Comparison of ENCODE assay signal across 18 mouse cellular contexts in the genomic region with DNA sequence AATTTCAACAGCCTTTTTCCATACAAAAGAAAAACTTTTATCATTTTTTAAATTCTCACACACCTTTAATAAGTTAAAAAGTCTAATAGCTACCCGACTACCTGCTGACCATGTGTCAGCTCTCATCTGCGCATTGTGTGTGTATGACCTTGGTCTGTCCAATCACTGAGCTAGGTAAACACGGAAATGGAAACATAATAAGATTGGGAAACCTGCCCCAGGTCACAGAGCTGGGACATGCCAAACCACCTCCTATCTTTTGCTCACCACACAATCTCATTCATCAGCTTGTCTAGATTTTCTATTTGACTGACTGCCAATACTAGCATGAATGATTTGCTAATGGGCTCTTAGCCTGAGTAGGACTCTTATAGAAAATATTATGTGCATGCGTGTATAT.
DNase-seq lines count a peak whose midpoint lies in the region; ATAC-seq and TF ChIP-seq lines count a peak whose summit lies in the region.
"Had no signal": no experiment of that assay in that cellular context is flagged by ENCODE, and none has a peak within 500 bp of the region (broad histone marks: within the 10 kb centered on the region; RNA-seq: fewer than 3 reads in every experiment).

No protein-coding gene starts in this region.

- no peaks in the 10 kb centered on the region for H3K27me3 ChIP-seq in liver, adult 2 months (ENCODE audit: control insufficient read depth, insufficient read depth, low read length)
- no peaks in the 10 kb centered on the region for H3K27me3 ChIP-seq in liver, postnatal 0 days (ENCODE audit: insufficient read depth, low read length)
- H3K27me3 ChIP-seq: heart, embryonic 15.5 days; limb, embryonic 12.5 days had no signal

- no peak for TF ChIP-seq EP300 in liver, postnatal 0 days (IDR thresholded peaks at IDR 0.05; ENCODE audit: low read depth)

- no peak overlapping the region for H3K27ac ChIP-seq in liver, adult 2 months (replicated peaks; ENCODE audit: insufficient read depth, low read depth, low read length)
- peak overlapping the region; percentile 39; the same call in 1 of the 2 replicates for H3K27ac ChIP-seq in liver, postnatal 0 days (ENCODE audit: low read depth)
- H3K27ac ChIP-seq: heart, embryonic 15.5 days; kidney, postnatal 0 days; limb, embryonic 12.5 days had no signal

- H3K79me2 ChIP-seq in liver, adult 2 months (ENCODE audit: control insufficient read depth, insufficient read depth, low read length), result no peaks in the 10 kb centered on the region

- no peaks in the 10 kb centered on the region for H3K36me3 ChIP-seq in liver, adult 2 months (ENCODE audit: control insufficient read depth, insufficient read depth, low read length)
- H3K36me3 ChIP-seq in liver, postnatal 0 days (replicated peaks; ENCODE audit: insufficient read depth, low read length), result no peaks in the 10 kb centered on the region
- H3K36me3 ChIP-seq: heart, embryonic 15.5 days; limb, embryonic 12.5 days had no signal

- TF ChIP-seq CTCF in liver, adult 2 months (IDR thresholded peaks at IDR 0.05; ENCODE audit: low read depth, low read length), result no peak
- no peak for TF ChIP-seq CTCF in liver, postnatal 0 days (IDR thresholded peaks at IDR 0.05; ENCODE audit: low read depth)

- 17% methylated on average over 4 of the region's 4 CpGs for WGBS in liver, adult 2 months
- 56% methylated on average over 4 of the region's 4 CpGs for WGBS in liver, postnatal 0 days (ENCODE audit: insufficient replicate concordance)

- H3K4me1 ChIP-seq in liver, adult 2 months (ENCODE audit: control insufficient read depth, insufficient read depth, low read length), result no peaks in the 10 kb centered on the region
- H3K4me1 ChIP-seq in liver, postnatal 0 days (ENCODE audit: insufficient read depth), result no peaks in the 10 kb centered on the region
- H3K4me1 ChIP-seq: heart, embryonic 15.5 days had no signal

- peak; percentile 87 for DNase-seq in liver, adult 2 months (ENCODE audit: extremely low read depth, low read depth, low spot score)
- DNase-seq in liver, result no peak
- peak; percentile 4 for DNase-seq in Muller cell, postnatal 12 days (ENCODE audit: inconsistent ontology term)
- peak; percentile 78 for DNase-seq in fat pad, adult 2 months (ENCODE audit: extremely low read depth, low read depth, low spot score)
- DNase-seq in liver, postnatal 0 days, result peak; percentile 33
- no peak for DNase-seq in layer of hippocampus, adult 18-20 months (ENCODE audit: low spot score in 2 of 2)
- no peak for DNase-seq in spleen, adult 12 weeks (ENCODE audit: low spot score)
- DNase-seq: adrenal gland, postnatal 14 days; cerebellum, adult 11 months; cerebellum, postnatal 25 days; gastrocnemius, postnatal 10 days; lung, adult 2 months; lung, postnatal 36 days; thymus, postnatal 36 days had no signal

- H3K9ac ChIP-seq in liver, adult 2 months (ENCODE audit: low read depth, low read length), result no peak overlapping the region
- no peak overlapping the region for H3K9ac ChIP-seq in liver, postnatal 0 days (replicated peaks)
- H3K9ac ChIP-seq: heart, embryonic 15.5 days; limb, embryonic 12.5 days had no signal

- H3K4me2 ChIP-seq in liver, postnatal 0 days (ENCODE audit: low read depth, low read length), result no peak overlapping the region
- H3K4me2 ChIP-seq: heart, embryonic 15.5 days; limb, embryonic 12.5 days had no signal

- peak; percentile 100 for ATAC-seq in liver, postnatal 0 days
- ATAC-seq: forebrain, embryonic 14.5 days had no signal

- TF ChIP-seq POLR2A in liver, adult 2 months (IDR thresholded peaks at IDR 0.05; ENCODE audit: extremely low read depth, insufficient read depth, low read length), result no peak

- no peak overlapping the region for H3K4me3 ChIP-seq in liver, adult 2 months (ENCODE audit: insufficient read depth, low read depth, low read length)
- no peak overlapping the region for H3K4me3 ChIP-seq in liver, postnatal 0 days (ENCODE audit: low read depth, low read length)
- H3K4me3 ChIP-seq: heart, embryonic 15.5 days; limb, embryonic 12.5 days had no signal

- no peaks in the 10 kb centered on the region for H3K9me3 ChIP-seq in liver, postnatal 0 days (ENCODE audit: low read length)
- H3K9me3 ChIP-seq: heart, embryonic 15.5 days; limb, embryonic 12.5 days had no signal

Comparison
In these comparisons a context has a peak if more than half of its experiments do, and no peak if none do; other contexts are left out.
1. DNase-seq: peak in liver, adult 2 months (single experiment), Muller cell, postnatal 12 days (single experiment), fat pad, adult 2 months (single experiment) and liver, postnatal 0 days (single experiment); none in liver (single experiment), layer of hippocampus, adult 18-20 months (0 of 2) and spleen, adult 12 weeks (single experiment).